Mouse (Mus musculus): ENCODE results near the gene Fkrp.

The Fkrp gene

GRCm38 (mm10) chr7:16816475-16817122 lies at the start of gene Fkrp:
Gene Fkrp, minus strand, starts transcription at chr7:16816732.
- peak; percentile 48 for DNase-seq (ENCODE audit: low spot score)

DNA sequence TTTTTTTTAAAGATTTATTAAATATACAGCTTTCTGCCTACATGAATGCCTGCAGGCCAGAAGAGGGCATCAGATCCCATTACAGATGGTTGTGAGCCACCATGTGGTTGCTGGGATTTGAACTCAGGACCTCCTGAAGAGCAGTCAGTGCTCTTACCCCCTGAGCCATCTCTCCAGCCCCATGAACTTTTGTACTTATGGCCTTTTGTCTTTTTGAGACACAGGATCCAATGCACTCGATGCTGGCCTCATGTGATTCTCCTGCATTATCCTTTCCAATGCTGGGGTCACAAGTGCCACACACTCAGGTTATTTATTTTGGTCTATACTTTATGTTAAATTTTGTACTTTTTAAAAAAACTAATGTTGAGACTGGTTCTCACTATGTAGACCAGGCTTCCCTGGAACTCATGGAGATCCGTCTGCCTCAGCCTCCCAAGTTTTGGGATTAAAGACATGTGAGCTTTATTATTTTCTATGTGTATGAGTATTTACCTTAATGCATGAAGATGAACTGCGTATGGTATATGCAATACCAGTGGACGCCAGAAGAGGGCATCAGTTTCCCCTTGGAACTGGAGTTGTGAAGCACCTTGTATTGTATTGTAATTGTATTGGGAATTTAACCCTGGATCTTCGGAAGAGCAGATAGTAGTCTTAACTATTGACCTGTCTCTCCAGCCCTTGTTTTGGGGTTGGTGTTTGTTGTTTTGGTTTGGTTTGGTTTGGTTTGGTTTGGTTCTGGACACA lies 43.5 kb upstream of the Fkrp start:
- DNase-seq (ENCODE audit: low spot score) = no peak

GRCm38 (mm10) chr7:16858336-16858735 lies 41.8 kb upstream of the Fkrp start:
- no peak for DNase-seq (ENCODE audit: low spot score)

DNA sequence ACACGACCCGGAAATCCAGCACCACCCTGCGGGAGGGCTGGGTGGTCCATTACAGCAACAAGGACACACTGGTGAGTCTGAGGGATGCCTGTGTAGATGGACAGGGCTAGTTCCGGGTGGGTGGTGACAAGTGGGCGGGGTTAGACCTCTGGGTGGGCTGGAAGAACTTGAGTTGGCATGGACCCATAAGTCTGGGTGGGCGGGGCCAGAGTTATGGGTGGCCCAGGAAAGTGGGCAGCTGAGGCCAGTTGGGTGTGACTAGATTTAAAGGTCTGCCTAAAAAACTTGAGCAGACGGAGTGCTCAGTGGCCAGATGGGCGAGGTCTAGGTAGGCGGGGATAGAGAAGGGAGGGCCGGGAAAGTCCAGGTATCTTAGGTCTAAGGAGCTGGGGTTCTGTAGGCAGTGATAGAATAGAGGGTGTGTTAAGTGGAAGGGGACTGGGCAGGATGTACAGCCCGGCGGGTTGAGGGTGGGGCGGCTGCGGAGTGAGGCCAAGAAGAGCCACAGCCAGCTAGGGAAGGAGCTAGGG lies 36.8 kb upstream of the Fkrp start:
- DNase-seq (ENCODE audit: low spot score) = no peak

DNA sequence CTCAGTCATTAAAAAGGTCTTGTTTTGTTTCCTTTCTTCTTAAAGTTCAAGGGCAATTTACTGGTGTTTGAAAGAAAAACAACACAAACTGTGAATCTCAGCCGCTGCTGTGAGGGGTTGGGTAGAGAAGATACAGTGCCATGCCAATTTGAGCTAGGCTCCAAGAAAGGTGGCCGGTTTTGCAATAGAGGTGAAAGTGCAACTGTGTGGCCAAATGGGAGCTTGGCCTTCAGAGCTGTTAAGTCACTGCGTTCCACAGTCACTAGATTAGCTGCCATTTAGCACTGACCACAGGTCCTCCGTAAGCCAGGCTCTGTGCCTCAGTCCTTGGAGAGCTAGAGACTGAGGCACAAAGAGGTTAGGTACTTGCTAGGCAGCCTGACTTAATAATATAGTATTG lies 35.1 kb upstream of the Fkrp start:
- DNase-seq (ENCODE audit: low spot score) = no peak

GRCm38 (mm10) chr7:16848579-16848978 lies 32.0 kb upstream of the Fkrp start:
- DNase-seq (ENCODE audit: low spot score) = peak; percentile 43

DNA sequence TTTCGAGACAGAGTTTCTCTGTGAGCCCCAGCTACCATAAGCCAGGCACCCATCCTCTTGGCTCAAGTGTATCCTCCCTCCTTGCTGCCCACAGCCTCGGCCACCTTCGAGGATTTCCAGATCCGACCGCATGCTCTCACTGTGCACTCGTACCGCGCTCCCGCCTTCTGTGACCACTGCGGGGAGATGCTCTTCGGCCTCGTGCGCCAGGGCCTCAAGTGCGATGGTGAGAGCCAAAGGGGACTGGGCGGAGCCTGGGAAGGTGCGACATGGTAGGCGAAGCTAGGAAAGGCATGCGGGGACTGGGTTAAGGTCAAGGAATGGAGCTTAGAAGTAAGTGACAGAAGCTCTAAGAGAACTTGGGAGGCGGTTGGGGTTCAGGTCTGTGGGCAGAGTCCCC lies 31.0 kb upstream of the Fkrp start:
- no peak for DNase-seq (ENCODE audit: low spot score)

- DNase-seq (ENCODE audit: low spot score) = no peak
Observed at GRCm38 (mm10) chr7:16846775-16847174, 30.2 kb upstream of the Fkrp start.

DNA sequence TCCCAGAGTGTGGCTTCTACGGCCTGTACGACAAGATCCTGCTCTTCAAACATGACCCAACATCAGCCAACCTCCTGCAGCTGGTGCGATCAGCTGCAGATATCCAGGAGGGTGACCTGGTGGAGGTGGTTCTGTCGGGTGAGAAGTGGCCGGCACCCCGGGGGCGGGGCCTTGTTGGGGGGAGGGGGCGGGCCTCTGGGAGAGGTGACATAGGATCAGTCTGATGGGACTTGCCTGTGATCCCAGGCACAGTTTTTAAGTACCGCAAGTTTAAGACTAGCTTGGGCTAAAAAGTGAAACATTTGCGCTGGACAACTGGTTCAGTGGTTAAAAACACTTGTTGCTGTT lies 29.3 kb upstream of the Fkrp start:
- no peak for DNase-seq (ENCODE audit: low spot score)

GRCm38 (mm10) chr7:16845072-16845819 lies 28.7 kb upstream of the Fkrp start:
- DNase-seq (ENCODE audit: low spot score) = no peak

DNA sequence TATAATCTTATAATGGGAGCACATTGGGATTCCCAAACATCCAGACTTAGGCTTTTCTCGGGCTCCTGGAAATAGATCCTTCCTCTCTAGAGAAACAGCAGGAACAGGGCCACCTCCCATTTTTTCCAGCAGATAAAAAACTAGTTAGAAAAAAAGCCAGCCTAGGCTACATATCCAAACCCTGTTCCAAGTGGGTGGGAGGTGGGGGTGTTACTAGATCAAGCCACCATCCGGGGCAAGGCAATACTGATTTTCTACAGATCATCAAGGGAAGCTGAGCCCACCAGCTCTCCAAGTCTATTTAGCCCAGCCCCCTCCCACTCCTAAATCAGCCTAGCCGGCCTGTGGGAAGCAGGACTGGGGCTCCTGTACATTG lies 28.2 kb upstream of the Fkrp start:
- DNase-seq (ENCODE audit: low spot score) = no peak

GRCm38 (mm10) chr7:16843441-16844171 lies 27.1 kb upstream of the Fkrp start:
- DNase-seq (ENCODE audit: low spot score) = no peak

- DNase-seq (ENCODE audit: low spot score) = peak; percentile 86
Observed at GRCm38 (mm10) chr7:16842645-16843063, 26.1 kb upstream of the Fkrp start, which contains the start of gene Prkd2. Gene Prkd2, plus strand, starts transcription at chr7:16842902.

- DNase-seq (ENCODE audit: low spot score) = no peak
Observed at GRCm38 (mm10) chr7:16841561-16842560, 25.3 kb upstream of the Fkrp start.

DNA sequence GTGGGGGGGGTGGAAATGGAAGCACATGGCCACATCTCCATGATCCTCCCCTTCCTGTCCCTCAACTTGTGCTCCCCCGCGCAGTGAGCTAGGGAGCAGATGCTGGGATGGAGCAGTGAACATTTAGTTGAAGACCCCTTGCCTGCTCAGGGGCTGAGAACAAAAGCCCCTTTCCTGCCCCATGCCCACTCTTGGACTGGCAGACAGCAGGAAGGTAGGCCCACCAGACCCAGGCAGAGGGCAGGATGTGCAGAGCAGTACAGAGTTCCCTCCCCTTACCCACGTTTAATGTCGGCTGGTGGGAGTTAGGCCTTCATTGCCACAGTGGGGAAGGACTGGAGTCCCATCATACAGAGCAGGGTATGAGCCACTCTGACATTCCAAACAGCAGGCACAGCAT lies 24.5 kb upstream of the Fkrp start:
- DNase-seq (ENCODE audit: low spot score) = no peak

DNA sequence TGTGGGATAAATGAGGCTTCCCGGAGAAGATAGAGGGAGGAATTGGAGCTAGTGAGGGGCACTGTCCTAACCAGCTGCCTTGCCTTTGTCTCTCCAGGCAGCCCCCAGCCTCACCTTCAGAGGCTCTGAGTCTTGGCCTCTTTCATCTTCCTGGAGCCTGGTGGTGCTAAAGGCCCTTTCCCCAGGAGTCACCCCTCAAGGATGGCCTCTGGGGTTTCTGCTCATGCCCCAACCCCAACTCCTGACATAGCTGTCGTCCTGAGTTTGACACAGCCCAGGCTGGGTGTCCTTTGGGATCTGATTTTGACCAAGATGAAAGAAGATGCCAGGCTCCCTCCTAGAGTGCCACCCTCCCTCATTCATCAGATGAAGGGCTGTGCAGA lies 23.6 kb upstream of the Fkrp start:
- no peak for DNase-seq (ENCODE audit: low spot score)

DNA sequence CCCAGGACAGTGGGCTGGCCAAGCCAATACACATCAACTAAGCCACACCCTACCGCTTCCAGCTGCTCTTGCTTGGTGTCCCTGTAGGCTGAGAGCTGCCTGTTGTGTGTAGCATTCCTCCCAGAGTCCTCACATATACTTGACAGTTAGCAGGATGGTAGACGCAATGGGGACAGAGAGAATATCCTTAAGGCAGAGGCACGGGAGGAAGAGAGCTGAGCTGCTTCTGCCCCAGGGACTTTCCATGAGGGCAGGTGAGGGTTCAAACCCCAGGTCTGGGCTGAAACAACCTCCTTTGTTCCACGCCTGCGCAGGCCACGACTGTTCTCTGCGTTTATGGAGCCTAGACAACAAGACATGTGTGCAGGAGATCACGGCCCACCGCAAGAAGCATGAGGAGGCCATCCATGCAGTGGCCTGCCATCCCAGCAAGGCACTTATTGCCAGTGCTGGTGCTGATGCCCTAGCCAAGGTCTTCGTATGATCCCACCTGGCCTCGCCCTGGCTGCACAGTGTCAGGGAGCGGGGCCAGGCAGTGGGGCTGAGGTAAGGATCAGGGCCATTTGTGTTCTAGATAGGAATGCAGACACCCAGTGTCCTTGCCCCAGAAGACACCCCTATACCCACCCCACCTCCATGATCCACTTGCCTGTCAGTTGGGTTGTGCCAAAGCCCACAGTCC lies 23.0 kb upstream of the Fkrp start:
- DNase-seq (ENCODE audit: low spot score) = no peak

DNA sequence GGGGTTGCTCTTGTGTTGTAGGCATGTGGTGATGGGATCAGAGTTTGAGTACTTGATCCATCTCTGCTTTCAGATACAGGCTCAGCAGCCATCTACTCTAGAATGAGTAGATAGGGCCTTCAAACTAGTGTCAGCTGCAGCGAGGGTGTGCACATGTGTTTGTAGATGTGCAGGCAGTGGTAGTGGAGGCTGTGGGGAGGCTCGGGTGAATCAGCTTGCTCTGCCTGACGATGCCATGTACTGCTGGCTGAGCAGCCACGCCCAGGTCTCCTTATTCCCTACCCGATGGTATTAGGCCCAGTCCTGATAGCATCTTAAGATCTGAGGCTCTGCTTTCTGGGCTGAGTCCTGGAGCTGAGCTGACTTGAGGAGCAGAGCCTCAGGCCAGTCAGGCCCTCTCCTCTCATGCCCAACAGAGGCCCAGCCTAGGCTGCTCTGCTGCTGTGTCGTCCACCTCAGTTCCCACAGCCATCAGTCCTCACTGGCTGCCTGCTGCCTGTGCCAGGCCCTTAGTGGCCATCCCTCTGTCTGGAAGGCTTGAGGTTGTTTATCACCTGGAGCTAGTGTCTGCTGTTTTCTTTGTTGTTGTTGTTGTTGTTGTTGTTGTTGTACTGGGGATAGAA lies 22.4 kb upstream of the Fkrp start:
- no peak for DNase-seq (ENCODE audit: low spot score)

DNA sequence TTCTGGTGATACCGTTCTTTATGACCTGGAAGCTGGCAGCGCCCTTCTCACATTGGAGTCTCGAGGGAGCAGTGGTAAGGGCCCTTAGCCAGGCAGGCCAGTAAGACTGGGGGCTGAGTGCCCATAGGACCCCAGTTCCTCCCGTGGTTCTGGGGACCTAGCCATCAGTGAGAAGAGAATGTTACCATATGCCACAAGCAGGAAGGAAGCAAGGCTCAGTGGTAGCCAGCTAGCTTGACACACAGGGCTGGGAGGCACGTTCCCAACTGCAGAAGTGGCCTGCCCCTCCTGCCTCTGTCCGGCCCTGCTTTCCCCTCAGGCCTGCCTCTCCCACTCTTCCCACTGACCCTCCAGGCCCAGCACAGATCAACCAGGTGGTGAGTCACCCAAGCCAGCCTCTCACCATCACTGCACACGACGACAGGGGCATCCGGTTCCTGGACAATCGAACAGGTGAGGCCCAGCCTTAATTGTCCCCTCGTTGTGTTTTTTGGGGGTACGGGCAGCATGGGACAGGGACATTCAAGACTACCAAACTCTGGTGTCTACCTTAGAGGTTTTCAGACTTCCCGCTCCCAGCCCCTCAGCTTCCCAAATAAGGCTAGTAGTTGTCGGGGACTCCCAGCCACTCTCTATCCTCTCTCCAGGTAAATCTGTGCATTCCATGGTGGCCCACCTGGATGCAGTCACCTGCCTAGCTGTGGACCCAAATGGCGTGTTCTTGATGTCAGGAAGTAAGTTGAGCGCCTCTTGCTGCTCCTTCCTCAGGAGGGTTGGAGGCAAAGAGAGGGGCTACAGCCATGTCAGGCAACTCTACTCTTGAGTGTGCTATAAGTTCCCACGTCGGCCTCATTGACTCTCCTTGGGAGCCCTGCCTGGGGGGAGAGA lies 21.6 kb upstream of the Fkrp start:
- DNase-seq (ENCODE audit: low spot score) = no peak

Measured in ovary, postnatal 14 days (tissue).